20 mouse cellular contexts compared by ENCODE assay signal in genomic region chr9:116365701-116366100, GRCm38 (mm10).
A peak's percentile ranks its signal among the peaks of the same experiment; 100 is the strongest.
DNase-seq lines count a peak whose midpoint lies in the region; ATAC-seq and TF ChIP-seq lines count a peak whose summit lies in the region.
"Had no signal": no experiment of that assay in that cellular context is flagged by ENCODE, and none has a peak within 500 bp of the region (broad histone marks: within the 10 kb centered on the region; RNA-seq: fewer than 3 reads in every experiment).

No protein-coding gene starts in this region.

- TF ChIP-seq POLR2A in spleen, adult 2 months (IDR thresholded peaks at IDR 0.05; ENCODE audit: low read depth, low read length), result no peak

- no peak for DNase-seq in gastrocnemius, adult 2 months
- DNase-seq in gastrocnemius, postnatal 25 days, result no peak
- no peak for DNase-seq in spleen, adult 2 months (ENCODE audit: low read depth in 1 of 2, low spot score in 2 of 2)
- no peak for DNase-seq in spleen, postnatal 36 days (ENCODE audit: low spot score in 2 of 2)
- peak; percentile 40 for DNase-seq in thymus, postnatal 4 days
- DNase-seq in urinary bladder, postnatal 25 days (ENCODE audit: low spot score), result no peak
- DNase-seq: cerebellum, adult 18-20 months; cerebellum, postnatal 25 days; embryo, embryonic 11 days; kidney, adult 11 months had no signal

- peak; percentile 6; the same call in 1 of the 2 replicates for ATAC-seq in granulocyte monocyte progenitor cell, adult 5-6 weeks (replicated peaks; ENCODE audit: poor library complexity, severe bottlenecking)
- no peak for ATAC-seq in forebrain, embryonic 16.5 days
- ATAC-seq: forebrain, embryonic 13.5 days had no signal

- H3K4me2 ChIP-seq in forebrain, embryonic 16.5 days (ENCODE audit: low read length), result no peak overlapping the region
- H3K4me2 ChIP-seq: embryonic facial prominence, embryonic 13.5 days; forebrain, embryonic 13.5 days; heart, embryonic 11.5 days; hindbrain, embryonic 12.5 days; limb, embryonic 15.5 days; neural tube, embryonic 13.5 days had no signal

- H3K27me3 ChIP-seq in spleen, adult 2 months (ENCODE audit: control insufficient read depth, insufficient read depth, low read length), result no peaks in the 10 kb centered on the region
- H3K27me3 ChIP-seq in forebrain, embryonic 16.5 days (replicated peaks; ENCODE audit: control insufficient read depth, insufficient read depth, low read length), result no peaks in the 10 kb centered on the region
- H3K27me3 ChIP-seq: embryonic facial prominence, embryonic 13.5 days; forebrain, embryonic 13.5 days; hindbrain, embryonic 12.5 days; limb, embryonic 15.5 days; neural tube, embryonic 13.5 days had no signal

- WGBS in spleen, adult 2 months, result 62% methylated on average over 3 of the region's 3 CpGs
- 71% methylated on average over 3 of the region's 3 CpGs for WGBS in forebrain, embryonic 16.5 days

- H3K9ac ChIP-seq in forebrain, embryonic 16.5 days (replicated peaks; ENCODE audit: low read depth, low read length), result no peak overlapping the region
- H3K9ac ChIP-seq: embryonic facial prominence, embryonic 13.5 days; forebrain, embryonic 13.5 days; hindbrain, embryonic 12.5 days; limb, embryonic 15.5 days had no signal

- peaks cover 31% of the 10 kb centered on the region; the same call in 1 of the 2 replicates for H3K4me1 ChIP-seq in spleen, adult 2 months (ENCODE audit: control insufficient read depth, insufficient read depth, insufficient read length)
- H3K4me1 ChIP-seq in forebrain, embryonic 16.5 days (replicated peaks; ENCODE audit: control insufficient read depth, insufficient read depth, low read length), result no peaks in the 10 kb centered on the region
- H3K4me1 ChIP-seq: limb, embryonic 15.5 days had no signal

- intact Hi-C loops in gastrocnemius, adult 2 months (cut with DNase I), result no loop called here

- H3K36me3 ChIP-seq in spleen, adult 2 months (ENCODE audit: control insufficient read depth, insufficient read depth, low read length), result no peaks in the 10 kb centered on the region
- H3K36me3 ChIP-seq in forebrain, embryonic 16.5 days (ENCODE audit: control insufficient read depth, insufficient read depth), result no peaks in the 10 kb centered on the region
- H3K36me3 ChIP-seq: embryonic facial prominence, embryonic 13.5 days; hindbrain, embryonic 12.5 days; limb, embryonic 15.5 days; neural tube, embryonic 13.5 days had no signal

- no peak overlapping the region for H3K4me3 ChIP-seq in gastrocnemius, adult 2 months
- no peak overlapping the region for H3K4me3 ChIP-seq in spleen, adult 2 months (ENCODE audit: extremely low read depth, insufficient read depth, insufficient read length)
- H3K4me3 ChIP-seq in forebrain, embryonic 16.5 days (replicated peaks; ENCODE audit: low read length), result no peak overlapping the region
- H3K4me3 ChIP-seq: embryonic facial prominence, embryonic 13.5 days; erythroblast, embryonic 14.5 days; forebrain, embryonic 13.5 days; hindbrain, embryonic 12.5 days; limb, embryonic 15.5 days; myocyte; neural tube, embryonic 13.5 days had no signal

- TF ChIP-seq CTCF in gastrocnemius, adult 2 months (IDR thresholded peaks at IDR 0.05), result no peak
- TF ChIP-seq CTCF in spleen, adult 2 months (IDR thresholded peaks at IDR 0.05; ENCODE audit: extremely low read depth, insufficient read depth, insufficient read length, insufficient replicate concordance), result no peak

- H3K9me3 ChIP-seq in forebrain, embryonic 16.5 days (ENCODE audit: control insufficient read depth, low read length), result 0 out of 2 replicates have a peak, but pooled peaks cover 2% of the 10 kb centered on the region
- H3K9me3 ChIP-seq: embryonic facial prominence, embryonic 13.5 days; forebrain, embryonic 13.5 days; limb, embryonic 15.5 days; neural tube, embryonic 13.5 days had no signal

- 0 out of 2 replicates have a peak overlapping the region, but pooled peaks have one; percentile 25 for H3K27ac ChIP-seq in gastrocnemius, adult 2 months
- peak overlapping the region; percentile 77 for H3K27ac ChIP-seq in spleen, adult 2 months (ENCODE audit: insufficient read depth, low read length)
- H3K27ac ChIP-seq in forebrain, embryonic 16.5 days (ENCODE audit: low read length), result no peak overlapping the region
- H3K27ac ChIP-seq: forebrain, embryonic 13.5 days; hindbrain, embryonic 12.5 days; limb, embryonic 15.5 days had no signal
